Mouse (Mus musculus): ENCODE measurements around the gene Farp2.

DNA sequence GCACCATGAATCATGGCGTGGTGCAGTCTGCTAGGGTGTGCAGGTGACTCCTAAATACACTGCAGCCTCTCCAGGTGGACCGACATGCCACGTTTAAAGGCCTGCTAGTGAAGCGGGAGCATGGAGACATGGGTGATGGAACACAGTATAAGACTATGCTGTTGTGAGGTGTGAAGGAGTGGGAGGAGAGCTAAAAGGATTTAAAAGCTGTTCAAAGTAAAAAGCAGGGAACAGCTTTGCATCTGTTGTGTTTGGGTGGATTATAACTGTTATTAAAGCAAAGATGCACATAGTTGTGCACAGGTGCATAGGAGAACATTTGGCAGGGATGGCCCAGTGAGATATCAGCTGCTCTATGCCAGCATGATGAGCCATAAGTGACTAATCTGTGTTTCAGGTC is 66.0 kb downstream of the Farp2 start:
- no peak for TF ChIP-seq MAFK (IDR thresholded peaks at IDR 0.05; ENCODE audit: insufficient read depth, low read depth, low read length)
- no peak for TF ChIP-seq CHD2 (IDR thresholded peaks at IDR 0.05; ENCODE audit: low read depth, low read length)
- TF ChIP-seq HCFC1 (IDR thresholded peaks at IDR 0.05; ENCODE audit: borderline replicate concordance, insufficient read depth, low read length) = no peak
- no peak for TF ChIP-seq ZNF384 (IDR thresholded peaks at IDR 0.05; ENCODE audit: low read depth, low read length)

All from ES-E14 (cell line).